In the genomic region with DNA sequence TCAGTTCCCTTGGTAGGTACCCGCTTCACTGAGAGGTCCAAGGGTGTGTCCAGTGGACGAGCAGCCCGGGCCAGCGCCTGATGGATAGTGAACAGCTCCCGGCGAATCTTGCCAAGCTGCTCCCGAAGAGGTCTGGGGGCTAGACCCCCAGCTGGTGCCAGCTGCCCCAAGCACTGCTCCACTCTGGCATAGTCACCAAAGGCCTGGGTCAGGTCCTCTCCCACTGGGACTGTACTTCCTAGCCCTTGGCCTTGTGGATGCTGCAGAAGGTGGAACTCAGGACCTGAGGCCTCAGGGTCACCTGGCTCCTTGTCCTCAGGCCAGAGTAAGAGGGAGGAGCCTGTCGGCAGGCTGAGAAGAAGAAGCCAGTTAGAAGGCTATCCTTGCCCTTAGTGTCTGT, we compare ENCODE assay signal across 25 mouse cellular contexts. TPM values are rescaled to one million over a fixed set of nuclear protein-coding genes. Genes with fewer than 3 reads are reported as not detected.
A peak's percentile ranks its signal among the peaks of the same experiment; 100 is the strongest.
DNase-seq lines count a peak whose midpoint lies in the region; ATAC-seq and TF ChIP-seq lines count a peak whose summit lies in the region.
"Had no signal": no experiment of that assay in that cellular context is flagged by ENCODE, and none has a peak within 500 bp of the region (broad histone marks: within the 10 kb centered on the region; RNA-seq: fewer than 3 reads in every experiment).

No protein-coding gene starts in this region.

- peak overlapping the region; percentile 59 for H3K27ac ChIP-seq in hindbrain, embryonic 10.5 days
- no peak overlapping the region for H3K27ac ChIP-seq in hindbrain, postnatal 0 days
- H3K27ac ChIP-seq in liver, embryonic 14.5 days: peak overlapping the region; percentile 99
- H3K27ac ChIP-seq in intestine, postnatal 0 days (ENCODE audit: low read depth, low read length): no peak overlapping the region
- H3K27ac ChIP-seq: hindbrain, embryonic 14.5 days; intestine, embryonic 15.5 days had no signal

- no peaks in the 10 kb centered on the region for H3K36me3 ChIP-seq in hindbrain, embryonic 10.5 days
- no peaks in the 10 kb centered on the region for H3K36me3 ChIP-seq in hindbrain, postnatal 0 days (ENCODE audit: insufficient read depth, low read length)
- no peaks in the 10 kb centered on the region for H3K36me3 ChIP-seq in G1E (replicated peaks)
- no peaks in the 10 kb centered on the region for H3K36me3 ChIP-seq in liver, embryonic 14.5 days (replicated peaks; ENCODE audit: control insufficient read depth, insufficient read depth, low read depth)
- no peaks in the 10 kb centered on the region; the same call in 1 of the 2 replicates for H3K36me3 ChIP-seq in intestine, postnatal 0 days (ENCODE audit: control insufficient read depth, insufficient read depth)
- H3K36me3 ChIP-seq: intestine, embryonic 15.5 days had no signal

- TF ChIP-seq EP300 in liver, embryonic 14.5 days (IDR thresholded peaks at IDR 0.05; ENCODE audit: low read depth): no peak

- H3K4me3 ChIP-seq in hindbrain, embryonic 10.5 days: no peak overlapping the region
- no peak overlapping the region for H3K4me3 ChIP-seq in hindbrain, postnatal 0 days (ENCODE audit: low read length)
- peak overlapping the region; percentile 14; the same call in 1 of the 2 replicates for H3K4me3 ChIP-seq in G1E (ENCODE audit: low read depth, low read length)
- H3K4me3 ChIP-seq in liver, embryonic 14.5 days (ENCODE audit: insufficient read depth in 1 of 2, low read depth in 2 of 2, low read length in 2 of 2): peak overlapping the region in 1 of 2 experiments; percentile 3; a peak in 1 of 4 replicates
- no peak overlapping the region for H3K4me3 ChIP-seq in intestine, postnatal 0 days (ENCODE audit: low read depth, low read length)
- H3K4me3 ChIP-seq: heart, adult 2 months; intestine, embryonic 15.5 days; myocyte had no signal

- peaks cover 24% of the 10 kb centered on the region for H3K27me3 ChIP-seq in hindbrain, embryonic 10.5 days (ENCODE audit: insufficient read depth, poor library complexity, severe bottlenecking)
- H3K27me3 ChIP-seq in hindbrain, postnatal 0 days (ENCODE audit: insufficient read depth, low read length): peaks cover under 1% of the 10 kb centered on the region; the same call in 1 of the 2 replicates
- peaks cover 21% of the 10 kb centered on the region for H3K27me3 ChIP-seq in G1E (ENCODE audit: insufficient read depth, low read length)
- H3K27me3 ChIP-seq in liver, embryonic 14.5 days (ENCODE audit: control insufficient read depth, insufficient read depth, low read length): peaks cover 23% of the 10 kb centered on the region
- H3K27me3 ChIP-seq in intestine, postnatal 0 days (replicated peaks; ENCODE audit: control insufficient read depth, insufficient read depth, low read length): peaks cover 21% of the 10 kb centered on the region

- intact Hi-C loops in left cerebral cortex, postnatal 10 days (cut with DNase I): no loop called here

- no peak for TF ChIP-seq CTCF in hindbrain, postnatal 0 days (IDR thresholded peaks at IDR 0.05; ENCODE audit: low read depth)
- no peak for TF ChIP-seq CTCF in G1E (IDR thresholded peaks at IDR 0.05; ENCODE audit: low read depth, low read length)
- no peak for TF ChIP-seq CTCF in liver, embryonic 14.5 days (IDR thresholded peaks at IDR 0.05; ENCODE audit: low read depth)
- no peak for TF ChIP-seq CTCF in intestine, postnatal 0 days (IDR thresholded peaks at IDR 0.05; ENCODE audit: low read depth)

- no peak for ATAC-seq in hindbrain, postnatal 0 days
- no peak for ATAC-seq in G1E (ENCODE audit: extremely low read depth, insufficient number of reproducible peaks, low FRiP score, poor library complexity, severe bottlenecking)
- ATAC-seq in liver, embryonic 14.5 days (ENCODE audit: insufficient read depth): no peak
- no peak for ATAC-seq in intestine, postnatal 0 days
- ATAC-seq: activated CD4-positive, CD25-positive, alpha-beta regulatory T cell, adult 4 months; forebrain, embryonic 14.5 days; intestine, embryonic 15.5 days had no signal

- H3K4me2 ChIP-seq in hindbrain, postnatal 0 days (ENCODE audit: low read depth, low read length): no peak overlapping the region
- peak overlapping the region; percentile 65 for H3K4me2 ChIP-seq in liver, embryonic 14.5 days (ENCODE audit: low read depth)
- no peak overlapping the region for H3K4me2 ChIP-seq in intestine, postnatal 0 days (replicated peaks; ENCODE audit: low read depth)
- H3K4me2 ChIP-seq: hindbrain, embryonic 14.5 days; intestine, embryonic 15.5 days had no signal

- H3K9me3 ChIP-seq in hindbrain, embryonic 10.5 days: no peaks in the 10 kb centered on the region
- H3K9me3 ChIP-seq in hindbrain, postnatal 0 days (ENCODE audit: low read length): no peaks in the 10 kb centered on the region
- H3K9me3 ChIP-seq in G1E (replicated peaks): peaks cover 4% of the 10 kb centered on the region
- H3K9me3 ChIP-seq in liver, embryonic 14.5 days (ENCODE audit: control insufficient read depth, low read length): no peaks in the 10 kb centered on the region
- H3K9me3 ChIP-seq in intestine, postnatal 0 days (ENCODE audit: control insufficient read depth): no peaks in the 10 kb centered on the region
- H3K9me3 ChIP-seq: intestine, embryonic 15.5 days had no signal

- H3K4me1 ChIP-seq in hindbrain, embryonic 10.5 days (replicated peaks): peaks cover 57% of the 10 kb centered on the region
- no peaks in the 10 kb centered on the region for H3K4me1 ChIP-seq in hindbrain, postnatal 0 days (ENCODE audit: insufficient read depth, low read length)
- peaks cover 84% of the 10 kb centered on the region for H3K4me1 ChIP-seq in G1E (ENCODE audit: insufficient read depth, low read depth, low read length)
- H3K4me1 ChIP-seq in liver, embryonic 14.5 days (replicated peaks; ENCODE audit: control insufficient read depth in 2 of 2, insufficient read depth in 2 of 2, low read length in 1 of 2): peaks cover 55% of the 10 kb centered on the region in 2 experiments
- H3K4me1 ChIP-seq in intestine, postnatal 0 days (replicated peaks; ENCODE audit: control insufficient read depth, insufficient read depth, low read length): no peaks in the 10 kb centered on the region

- no peak overlapping the region for H3K9ac ChIP-seq in hindbrain, postnatal 0 days (replicated peaks; ENCODE audit: low read length)
- peak overlapping the region; percentile 75 for H3K9ac ChIP-seq in liver, embryonic 14.5 days (replicated peaks)
- no peak overlapping the region for H3K9ac ChIP-seq in intestine, postnatal 0 days (ENCODE audit: low read depth, low read length)
- H3K9ac ChIP-seq: hindbrain, embryonic 14.5 days; intestine, embryonic 15.5 days had no signal

- 82% methylated on average over 8 of the region's 8 CpGs for WGBS in hindbrain, embryonic 10.5 days
- WGBS in hindbrain, postnatal 0 days: 76% methylated on average over 8 of the region's 8 CpGs
- 76% methylated on average over 8 of the region's 8 CpGs for WGBS in liver, embryonic 14.5 days (ENCODE audit: insufficient replicate concordance)
- WGBS in intestine, postnatal 0 days: 75% methylated on average over 8 of the region's 8 CpGs

- peak; percentile 46 for DNase-seq in cerebellum, adult 11-12 months
- no peak for DNase-seq in cerebellum, adult 11 months
- no peak for DNase-seq in hindbrain, embryonic 10.5 days (ENCODE audit: low spot score)
- no peak for DNase-seq in hindbrain, postnatal 0 days (ENCODE audit: low spot score)
- no peak for DNase-seq in G1E (ENCODE audit: low spot score)
- DNase-seq in liver, embryonic 14.5 days (ENCODE audit: low read depth in 3 of 3, low spot score in 3 of 3): no peak
- no peak for DNase-seq in left cerebral cortex, postnatal 10 days (ENCODE audit: extremely low spot score in 1 of 2, low spot score in 2 of 2)
- DNase-seq: adrenal gland, postnatal 10 days; gastrocnemius, postnatal 25 days; heart, adult 2 months; kidney, postnatal 36 days; layer of hippocampus, postnatal 36 days; lung, adult 18-20 months; lung, postnatal 14 days; midbrain, embryonic 14.5 days; thymus, postnatal 14 days had no signal

RNA-seq across cellular contexts. Expression of a gene that starts 2.1 kb away (rescaled TPM):
- polyA plus RNA-seq in hindbrain, embryonic 10.5 days (2016; fragmentation: Nextera tagmentation; extraction: Ambion mirVana): 0.21 and 0.55 TPM in 2 replicates
- 0.61 and 0.68 TPM in 2 replicates for total RNA-seq in hindbrain, postnatal 0 days (2014; rRNA removed)
- 0.30 and 0.72 TPM in 2 replicates for polyA plus RNA-seq in hindbrain, postnatal 0 days (2015; fragmentation: Nextera tagmentation; extraction: Ambion mirVana)
- total RNA-seq in G1E (2014; fragmentation: Nextera tagmentation) (0.38 and 1.7 TPM in 2 replicates), G1E (2017) (0.33 TPM in 1 of 2 replicates, not detected in the other)
- polyA plus RNA-seq in G1E (2012): 1.1 and 2.7 TPM in 2 replicates
- 4.3 and 8.9 TPM in 2 replicates for polyA plus RNA-seq in liver, embryonic 14.5 days (2012; rRNA removed)
- polyA plus RNA-seq in liver, embryonic 14.5 days (2014; fragmentation: Nextera tagmentation; extraction: Ambion mirVana): 1.9 and 4.6 TPM in 2 replicates
- not detected for total RNA-seq in left cerebral cortex, postnatal 10 days (2021)
- polyA plus RNA-seq in intestine, postnatal 0 days (2015; fragmentation: Nextera tagmentation; extraction: Ambion mirVana): not detected in 2 replicates
- total RNA-seq: gastrocnemius, postnatal 25 days; heart, postnatal 25 days; megakaryocyte, adult 5-6 weeks had no signal
- polyA plus RNA-seq: activated CD4-positive, CD25-positive, alpha-beta regulatory T cell, adult 4 months; forebrain, embryonic 14.5 days; hindbrain, embryonic 14.5 days; neural tube, embryonic 14.5 days had no signal

RNA-seq across cellular contexts. Expression of a gene that starts 2.2 kb away (rescaled TPM):
- polyA plus RNA-seq in hindbrain, embryonic 10.5 days (2016; fragmentation: Nextera tagmentation; extraction: Ambion mirVana): 65.4 and 72.6 TPM in 2 replicates
- 90.6 and 99.7 TPM in 2 replicates for total RNA-seq in hindbrain, postnatal 0 days (2014; rRNA removed)
- 69.7 and 76.3 TPM in 2 replicates for polyA plus RNA-seq in hindbrain, postnatal 0 days (2015; fragmentation: Nextera tagmentation; extraction: Ambion mirVana)
- total RNA-seq in G1E (2014; fragmentation: Nextera tagmentation): 116 and 431 TPM in 2 replicates
- 41.4 and 42.1 TPM in 2 replicates for total RNA-seq in G1E (2017)
- polyA plus RNA-seq in G1E (2012): 81.8 and 136 TPM in 2 replicates
- 270 and 414 TPM in 2 replicates for polyA plus RNA-seq in liver, embryonic 14.5 days (2012; rRNA removed)
- polyA plus RNA-seq in liver, embryonic 14.5 days (2014; fragmentation: Nextera tagmentation; extraction: Ambion mirVana): 170 and 186 TPM in 2 replicates
- total RNA-seq in left cerebral cortex, postnatal 10 days (2021): 100 to 1,000 TPM; 123 to 126 TPM
- polyA plus RNA-seq in intestine, postnatal 0 days (2015; fragmentation: Nextera tagmentation; extraction: Ambion mirVana): 34.9 and 37.2 TPM in 2 replicates

RNA-seq across cellular contexts. Expression of a gene that starts 5.5 kb away (rescaled TPM):
- polyA plus RNA-seq in hindbrain, embryonic 10.5 days (2016; fragmentation: Nextera tagmentation; extraction: Ambion mirVana): 0.25 and 0.34 TPM in 2 replicates
- total RNA-seq in hindbrain, postnatal 0 days (2014; rRNA removed): 5.6 and 7.2 TPM in 2 replicates
- polyA plus RNA-seq in hindbrain, postnatal 0 days (2015; fragmentation: Nextera tagmentation; extraction: Ambion mirVana): 4.4 and 5.0 TPM in 2 replicates
- total RNA-seq in G1E (2014; fragmentation: Nextera tagmentation) (not detected in 2 replicates), G1E (2017) (0.06 TPM in 1 of 2 replicates, not detected in the other)
- polyA plus RNA-seq in G1E (2012): 0.03 and 0.07 TPM in 2 replicates
- polyA plus RNA-seq in liver, embryonic 14.5 days (2012; rRNA removed): 0.16 and 0.24 TPM in 2 replicates
- polyA plus RNA-seq in liver, embryonic 14.5 days (2014; fragmentation: Nextera tagmentation; extraction: Ambion mirVana): 0.13 and 0.37 TPM in 2 replicates
- total RNA-seq in left cerebral cortex, postnatal 10 days (2021): not detected
- 0.05 and 0.09 TPM in 2 replicates for polyA plus RNA-seq in intestine, postnatal 0 days (2015; fragmentation: Nextera tagmentation; extraction: Ambion mirVana)
- total RNA-seq: adrenal gland, postnatal 10 days; gastrocnemius, postnatal 25 days; megakaryocyte, adult 5-6 weeks had no signal
- polyA plus RNA-seq: activated CD4-positive, CD25-positive, alpha-beta regulatory T cell, adult 4 months had no signal

RNA-seq across cellular contexts. Expression of a gene that starts 27.4 kb away (rescaled TPM):
- 33.4 and 43.4 TPM in 2 replicates for polyA plus RNA-seq in hindbrain, embryonic 10.5 days (2016; fragmentation: Nextera tagmentation; extraction: Ambion mirVana)
- 33.2 and 39.1 TPM in 2 replicates for total RNA-seq in hindbrain, postnatal 0 days (2014; rRNA removed)
- polyA plus RNA-seq in hindbrain, postnatal 0 days (2015; fragmentation: Nextera tagmentation; extraction: Ambion mirVana): 34.7 and 35.3 TPM in 2 replicates
- total RNA-seq in G1E (2014; fragmentation: Nextera tagmentation): 9.1 and 10.8 TPM in 2 replicates
- 4.2 and 9.3 TPM in 2 replicates for total RNA-seq in G1E (2017)
- polyA plus RNA-seq in G1E (2012): 12.4 and 13.5 TPM in 2 replicates
- polyA plus RNA-seq in liver, embryonic 14.5 days (2012; rRNA removed): 6.4 and 7.8 TPM in 2 replicates
- 3.4 and 3.8 TPM in 2 replicates for polyA plus RNA-seq in liver, embryonic 14.5 days (2014; fragmentation: Nextera tagmentation; extraction: Ambion mirVana)
- 10 to 100 TPM; 46.2 to 53.4 TPM for total RNA-seq in left cerebral cortex, postnatal 10 days (2021)
- 15.8 and 16.9 TPM in 2 replicates for polyA plus RNA-seq in intestine, postnatal 0 days (2015; fragmentation: Nextera tagmentation; extraction: Ambion mirVana)

RNA-seq across cellular contexts. Expression of a gene that starts 38.7 kb away (rescaled TPM):
- polyA plus RNA-seq in hindbrain, embryonic 10.5 days (2016; fragmentation: Nextera tagmentation; extraction: Ambion mirVana): 32.4 and 35.0 TPM in 2 replicates
- 35.1 and 41.4 TPM in 2 replicates for total RNA-seq in hindbrain, postnatal 0 days (2014; rRNA removed)
- 19.0 and 20.1 TPM in 2 replicates for polyA plus RNA-seq in hindbrain, postnatal 0 days (2015; fragmentation: Nextera tagmentation; extraction: Ambion mirVana)
- total RNA-seq in G1E (2014; fragmentation: Nextera tagmentation): 14.6 and 17.3 TPM in 2 replicates
- total RNA-seq in G1E (2017): 2.8 and 3.2 TPM in 2 replicates
- polyA plus RNA-seq in G1E (2012): 41.6 and 47.8 TPM in 2 replicates
- polyA plus RNA-seq in liver, embryonic 14.5 days (2012; rRNA removed): 7.7 and 9.0 TPM in 2 replicates
- 8.3 and 11.8 TPM in 2 replicates for polyA plus RNA-seq in liver, embryonic 14.5 days (2014; fragmentation: Nextera tagmentation; extraction: Ambion mirVana)
- 10 to 100 TPM; 41.5 to 42.5 TPM for total RNA-seq in left cerebral cortex, postnatal 10 days (2021)
- polyA plus RNA-seq in intestine, postnatal 0 days (2015; fragmentation: Nextera tagmentation; extraction: Ambion mirVana): 29.5 and 37.4 TPM in 2 replicates

Comparison
In these comparisons a context has a peak if more than half of its experiments do, and no peak if none do; other contexts are left out.
1. H3K27ac ChIP-seq: peak in hindbrain, embryonic 10.5 days (single experiment) and liver, embryonic 14.5 days (single experiment); none in hindbrain, postnatal 0 days (single experiment) and intestine, postnatal 0 days (single experiment).